Mouse (Mus musculus) right cerebral cortex, postnatal 4 days (tissue): ENCODE results near the gene H2-M10.6.

Experiments
- DNase-seq: peaks from one replicate; pipeline ENCODE4 v3.0.0-alpha.2; 2022

H2-M10.6 gene

DNA sequence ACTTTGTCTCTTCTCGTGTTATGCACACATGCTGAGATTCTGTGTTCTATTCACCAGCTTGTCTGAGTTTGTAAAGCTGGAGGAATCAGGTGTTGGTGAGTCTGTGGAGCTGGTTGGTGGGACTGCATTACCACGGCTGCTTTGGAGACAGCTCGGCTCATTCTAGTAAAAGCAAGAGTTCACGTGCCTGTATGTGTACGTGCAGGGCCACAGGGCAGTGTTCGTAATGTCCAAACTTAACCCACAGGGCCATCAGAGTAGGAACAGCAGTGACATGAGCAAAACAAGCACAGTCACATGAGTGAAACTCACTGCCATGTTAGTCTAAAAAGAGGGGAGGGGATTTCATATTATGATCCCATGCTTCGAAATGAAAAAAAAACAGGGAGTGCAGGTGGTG lies 31.7 kb downstream of the H2-M10.6 start:
- no peak for DNase-seq

DNA sequence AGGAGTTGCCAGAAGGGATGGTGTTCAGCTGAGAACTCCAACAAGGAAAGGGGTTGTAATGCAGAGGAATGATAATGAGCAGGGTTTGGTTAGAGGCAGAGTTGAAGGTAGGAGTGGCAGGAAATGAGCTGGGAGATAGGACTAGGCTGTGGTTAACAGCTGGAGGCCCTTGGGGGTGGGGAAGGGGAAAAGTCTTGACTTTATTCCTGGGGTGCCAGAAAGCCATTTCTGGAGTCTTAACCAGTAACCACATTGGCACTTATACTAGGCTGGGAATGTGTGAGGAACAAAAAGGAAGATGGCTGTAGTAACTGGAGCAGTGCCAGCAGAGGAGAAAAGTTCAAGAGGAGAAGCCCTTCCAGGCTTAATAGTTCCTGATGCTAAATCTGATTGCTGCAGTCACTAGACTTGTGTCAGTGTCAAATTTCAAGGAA lies 32.3 kb downstream of the H2-M10.6 start:
- no peak for DNase-seq

DNA sequence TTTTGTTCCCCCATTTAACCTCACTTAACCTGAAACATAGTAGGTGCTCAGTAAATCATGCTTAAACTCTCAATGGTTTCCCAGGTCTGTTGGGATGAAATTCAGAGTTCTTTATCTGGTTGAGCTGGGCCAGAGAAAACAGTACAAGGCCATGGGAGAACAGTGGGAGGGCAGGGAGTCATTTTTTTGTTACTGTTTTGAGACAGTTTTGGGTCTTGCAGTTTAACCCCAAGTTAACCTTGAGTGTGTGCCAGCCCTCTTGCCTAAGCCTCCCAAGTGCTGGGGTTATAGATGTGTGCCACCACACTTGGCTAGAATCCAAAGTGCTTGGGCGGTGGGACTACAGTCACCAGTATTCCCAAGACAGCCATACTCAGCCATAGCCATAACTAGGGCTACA lies 32.8 kb downstream of the H2-M10.6 start:
- no peak for DNase-seq

GRCm38 (mm10) chr17:36848911-36849310 lies 36.9 kb downstream of the H2-M10.6 start:
- no peak for DNase-seq

DNA sequence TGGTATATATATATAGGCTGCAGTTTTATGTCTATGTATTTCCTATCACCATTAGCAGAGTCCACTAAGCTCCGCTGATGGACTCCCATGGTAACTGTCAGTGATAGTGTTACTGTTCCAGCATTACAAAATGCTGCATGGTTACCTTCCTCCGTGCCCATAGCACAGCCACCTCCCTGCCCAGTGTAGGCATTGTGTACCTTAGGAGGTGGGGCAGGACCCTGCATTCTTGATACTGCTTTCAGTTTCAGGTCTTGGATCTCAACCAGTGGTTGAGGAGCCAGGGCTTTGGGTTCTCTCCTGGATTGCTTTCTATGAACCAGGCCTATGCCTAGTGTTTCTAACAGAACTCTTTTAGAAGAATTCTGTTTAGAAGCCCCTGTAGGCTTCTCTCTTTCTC lies 38.0 kb downstream of the H2-M10.6 start:
- DNase-seq, result no peak

GRCm38 (mm10) chr17:36851200-36851599 lies 39.2 kb downstream of the H2-M10.6 start:
- no peak for DNase-seq

- no peak for DNase-seq
Observed at GRCm38 (mm10) chr17:36851627-36852026, 39.7 kb downstream of the H2-M10.6 start.

- no peak for DNase-seq
Observed at GRCm38 (mm10) chr17:36855484-36855883, 43.5 kb downstream of the H2-M10.6 start.

DNA sequence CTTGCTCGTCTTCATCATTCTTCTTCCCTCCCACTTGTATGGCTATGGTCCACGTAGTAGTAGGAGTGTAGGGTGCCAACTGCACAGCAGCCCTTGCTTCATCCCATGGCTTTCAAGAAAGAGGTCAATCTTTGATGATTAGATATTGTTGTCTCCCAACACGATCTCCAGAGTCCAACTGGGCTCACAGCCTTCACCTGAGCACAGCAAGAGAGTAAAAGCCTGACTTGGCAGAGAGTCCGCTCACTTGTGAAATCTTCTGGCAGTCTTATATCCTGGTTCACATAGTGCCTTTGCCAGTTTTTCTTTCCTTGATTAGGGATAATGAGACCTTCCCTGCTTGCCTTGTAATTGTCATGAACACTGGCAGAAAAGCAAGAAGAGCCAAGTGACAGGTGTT lies 44.3 kb downstream of the H2-M10.6 start:
- DNase-seq, result no peak

DNA sequence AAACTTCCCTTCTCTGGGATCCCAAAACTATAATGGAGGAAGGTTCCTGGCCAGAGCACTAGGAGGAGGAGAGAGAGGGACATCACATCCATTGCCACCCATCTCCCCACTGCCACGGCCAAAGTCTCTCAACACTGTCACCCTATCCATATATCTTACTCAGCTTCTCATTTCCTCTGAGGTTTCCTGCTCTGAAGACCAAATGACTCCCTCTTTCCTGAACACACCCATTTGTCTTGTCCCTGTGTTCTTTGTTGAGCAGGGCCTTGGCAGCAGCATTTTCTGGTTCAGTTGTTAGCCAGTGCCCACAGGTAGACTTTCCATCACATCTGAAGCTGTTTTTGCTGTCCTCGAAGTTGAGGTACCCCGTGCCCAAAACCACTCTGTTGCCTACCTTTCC lies 46.2 kb downstream of the H2-M10.6 start:
- no peak for DNase-seq

GRCm38 (mm10) chr17:36861680-36862079 lies 49.7 kb downstream of the H2-M10.6 start:
- no peak for DNase-seq
